Mouse (Mus musculus): Measurements from ENCODE around the gene Mms19. TPM values are rescaled to one million over a fixed set of nuclear protein-coding genes. Genes with fewer than 3 reads are reported as not detected.
"Not testable (repeated sequence)": the region's sequence is repeated elsewhere in the genome, so short reads cannot be mapped to it uniquely, and the experiment has no call there.

Mms19 gene
- polyA plus RNA-seq, 1 experiment from 2014 or later: 11.1 TPM

GRCm38 (mm10) chr19:41933179-41934086 is 47.5 kb downstream of the Mms19 start, which contains the start of the genes Exosc1 and Zdhhc16:
Gene Exosc1 (minus strand): TSS chr19:41933423.
Gene Zdhhc16 (plus strand): TSS chr19:41933480.
- WGBS (ENCODE audit: insufficient replicate concordance): under 1% methylated on average over 47 of the region's 47 CpGs
- peak within 1 kb of the TSS; percentile 82 for H3K4me3 ChIP-seq (ENCODE audit: low read depth, low read length)
- peaks cover 10% of the 10 kb centered on the region for H3K36me3 ChIP-seq (ENCODE audit: control insufficient read depth, insufficient read depth)
- ATAC-seq (ENCODE audit: low read depth): peak; percentile 100
- H3K9me3 ChIP-seq (replicated peaks; ENCODE audit: control insufficient read depth, low read length): no peaks in the 10 kb centered on the region
- H3K27ac ChIP-seq (ENCODE audit: low read length): peak within 1 kb of the TSS; percentile 66
- peaks cover 18% of the 10 kb centered on the region for H3K4me1 ChIP-seq (ENCODE audit: control insufficient read depth, low read depth, low read length)
- H3K9ac ChIP-seq (ENCODE audit: low read depth, low read length): peak within 1 kb of the TSS; percentile 85
- peak within 1 kb of the TSS; percentile 93 for H3K4me2 ChIP-seq (ENCODE audit: low read depth, low read length)
- no peaks in the 10 kb centered on the region for H3K27me3 ChIP-seq (ENCODE audit: control insufficient read depth, insufficient read depth, low read depth, low read length)

DNA sequence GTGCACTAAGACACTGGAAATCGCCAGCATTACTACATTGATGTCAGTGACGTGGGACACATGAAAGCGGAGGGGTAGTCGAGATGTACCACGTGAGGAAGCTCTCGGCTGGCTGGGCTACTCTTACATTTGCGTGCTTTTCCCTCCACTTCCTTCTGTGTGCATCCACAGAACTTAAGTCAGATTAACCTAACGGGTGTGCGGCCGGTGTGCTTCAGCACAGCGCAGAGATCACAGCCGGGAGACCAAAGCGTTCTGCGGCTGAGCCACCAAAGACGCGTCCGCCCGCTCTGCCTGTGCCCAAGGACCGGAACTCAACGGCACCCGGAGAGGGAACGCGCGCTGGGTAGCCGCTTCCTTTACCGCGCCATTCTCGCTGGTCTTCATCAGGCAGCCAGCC is 48.3 kb downstream of the Mms19 start:
- WGBS (ENCODE audit: insufficient replicate concordance): under 1% methylated on average over 28 of the region's 28 CpGs
- peak overlapping the region; percentile 93 for H3K4me2 ChIP-seq (ENCODE audit: low read depth, low read length)
- no peaks in the 10 kb centered on the region for H3K9me3 ChIP-seq (replicated peaks; ENCODE audit: control insufficient read depth, low read length)
- ATAC-seq (ENCODE audit: low read depth): no peak
- H3K4me3 ChIP-seq (ENCODE audit: low read depth, low read length): peak overlapping the region; percentile 82
- peak overlapping the region; percentile 85 for H3K9ac ChIP-seq (ENCODE audit: low read depth, low read length)
- H3K36me3 ChIP-seq (ENCODE audit: control insufficient read depth, insufficient read depth): peaks cover 5% of the 10 kb centered on the region; the same call in 1 of the 2 replicates
- peaks cover 18% of the 10 kb centered on the region for H3K4me1 ChIP-seq (ENCODE audit: control insufficient read depth, low read depth, low read length)
- H3K27me3 ChIP-seq (ENCODE audit: control insufficient read depth, insufficient read depth, low read depth, low read length): no peaks in the 10 kb centered on the region
- H3K27ac ChIP-seq (ENCODE audit: low read length): peak overlapping the region; percentile 66

DNA sequence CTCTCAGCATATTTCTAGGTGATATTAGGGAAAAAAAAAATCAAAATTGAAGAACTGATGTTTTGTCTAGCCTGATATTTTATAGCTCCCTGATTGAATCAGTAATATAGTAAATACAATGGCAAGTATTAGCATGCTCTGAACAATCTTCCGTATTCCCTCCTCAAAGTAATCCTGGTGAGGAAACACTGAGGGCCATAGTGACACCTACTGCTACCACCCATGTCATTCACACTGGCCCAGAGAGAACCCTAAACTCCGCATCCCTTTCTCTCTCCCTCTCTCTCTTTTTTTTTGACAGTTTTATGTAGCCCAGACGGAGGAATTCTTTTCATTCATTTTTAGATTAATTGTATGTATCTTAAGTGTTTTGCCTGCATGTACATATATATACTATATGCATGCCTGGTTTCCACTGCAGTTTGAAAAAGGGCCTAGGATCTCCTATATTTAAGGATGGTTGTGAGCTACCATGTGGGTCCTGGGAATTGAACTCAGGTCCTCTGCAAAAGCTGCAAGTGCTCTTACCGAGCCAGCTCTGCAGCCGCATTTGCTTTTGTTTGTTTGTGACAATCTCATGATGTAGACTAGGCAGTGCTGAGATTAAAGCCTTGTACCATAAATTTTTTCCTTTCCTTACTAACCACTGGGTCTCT is 60.4 kb downstream of the Mms19 start:
- no peaks in the 10 kb centered on the region for H3K4me1 ChIP-seq (ENCODE audit: control insufficient read depth, low read depth, low read length)
- H3K9ac ChIP-seq (ENCODE audit: low read depth, low read length): no peak overlapping the region
- H3K27me3 ChIP-seq (ENCODE audit: control insufficient read depth, insufficient read depth, low read depth, low read length): no peaks in the 10 kb centered on the region
- H3K4me3 ChIP-seq (ENCODE audit: low read depth, low read length): no peak overlapping the region
- H3K4me2 ChIP-seq (ENCODE audit: low read depth, low read length): no peak overlapping the region
- no peaks in the 10 kb centered on the region for H3K9me3 ChIP-seq (replicated peaks; ENCODE audit: control insufficient read depth, low read length)
- ATAC-seq (ENCODE audit: low read depth): no peak
- WGBS (ENCODE audit: insufficient replicate concordance): 70% methylated on average over 5 of the region's 5 CpGs
- peaks cover 31% of the 10 kb centered on the region for H3K36me3 ChIP-seq (ENCODE audit: control insufficient read depth, insufficient read depth)
- H3K27ac ChIP-seq (ENCODE audit: low read length): no peak overlapping the region

GRCm38 (mm10) chr19:41919471-41919870 is 61.5 kb downstream of the Mms19 start:
- Histone ChIP-seq H3K4me2 (ENCODE audit: low read depth, low read length) (no peak overlapping the region), H3K9ac (ENCODE audit: low read depth, low read length) (no peak overlapping the region), H3K27me3 (ENCODE audit: control insufficient read depth, insufficient read depth, low read depth, low read length) (no peaks in the 10 kb centered on the region), H3K9me3 (replicated peaks; ENCODE audit: control insufficient read depth, low read length) (no peaks in the 10 kb centered on the region), H3K27ac (ENCODE audit: low read length) (no peak overlapping the region), H3K4me1 (ENCODE audit: control insufficient read depth, low read depth, low read length) (no peaks in the 10 kb centered on the region; the same call in 1 of the 2 replicates), H3K36me3 (ENCODE audit: control insufficient read depth, insufficient read depth) (peaks cover 31% of the 10 kb centered on the region), H3K4me3 (ENCODE audit: low read depth, low read length) (no peak overlapping the region)
- 65% methylated on average over 4 of the region's 4 CpGs for WGBS (ENCODE audit: insufficient replicate concordance)
- no peak for ATAC-seq (ENCODE audit: low read depth)

DNA sequence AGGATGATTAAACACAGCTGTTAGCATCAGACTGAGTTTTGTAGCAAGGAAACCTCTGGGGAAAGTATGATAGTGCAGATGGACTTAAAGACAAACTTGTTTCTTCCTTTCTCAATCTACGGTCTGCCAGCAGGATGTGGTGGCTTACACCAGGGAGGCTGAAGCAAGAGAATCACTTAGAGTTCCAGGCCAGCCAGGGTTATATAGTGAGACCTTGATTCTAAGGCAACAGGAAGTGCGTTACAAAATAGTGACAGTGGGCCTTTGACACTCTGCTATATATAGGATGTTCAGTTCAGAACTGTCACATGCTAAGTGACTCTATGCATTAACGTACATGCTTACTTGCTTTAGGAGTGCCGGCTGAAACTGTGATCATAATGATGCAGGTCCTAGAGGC is 64.1 kb downstream of the Mms19 start:
- 66% methylated on average over 4 of the region's 4 CpGs for WGBS (ENCODE audit: insufficient replicate concordance)
- Histone ChIP-seq H3K9me3 (replicated peaks; ENCODE audit: control insufficient read depth, low read length) (no peaks in the 10 kb centered on the region), H3K27ac (ENCODE audit: low read length) (no peak overlapping the region), H3K4me2 (ENCODE audit: low read depth, low read length) (no peak overlapping the region), H3K4me3 (ENCODE audit: low read depth, low read length) (no peak overlapping the region), H3K27me3 (ENCODE audit: control insufficient read depth, insufficient read depth, low read depth, low read length) (no peaks in the 10 kb centered on the region), H3K4me1 (ENCODE audit: control insufficient read depth, low read depth, low read length) (peaks cover 19% of the 10 kb centered on the region), H3K36me3 (ENCODE audit: control insufficient read depth, insufficient read depth) (peaks cover 31% of the 10 kb centered on the region), H3K9ac (ENCODE audit: low read depth, low read length) (no peak overlapping the region)
- no peak for ATAC-seq (ENCODE audit: low read depth)

GRCm38 (mm10) chr19:41915294-41915693 is 65.7 kb downstream of the Mms19 start:
- WGBS (ENCODE audit: insufficient replicate concordance): 80% methylated on average over 3 of the region's 3 CpGs
- no peak overlapping the region for H3K4me3 ChIP-seq (ENCODE audit: low read depth, low read length)
- peaks cover 26% of the 10 kb centered on the region for H3K4me1 ChIP-seq (ENCODE audit: control insufficient read depth, low read depth, low read length)
- ATAC-seq (ENCODE audit: low read depth): no peak
- H3K9ac ChIP-seq (ENCODE audit: low read depth, low read length): no peak overlapping the region
- no peak overlapping the region for H3K4me2 ChIP-seq (ENCODE audit: low read depth, low read length)
- no peaks in the 10 kb centered on the region for H3K9me3 ChIP-seq (replicated peaks; ENCODE audit: control insufficient read depth, low read length)
- H3K27me3 ChIP-seq (ENCODE audit: control insufficient read depth, insufficient read depth, low read depth, low read length): no peaks in the 10 kb centered on the region
- no peak overlapping the region for H3K27ac ChIP-seq (ENCODE audit: low read length)
- H3K36me3 ChIP-seq (ENCODE audit: control insufficient read depth, insufficient read depth): peaks cover 26% of the 10 kb centered on the region

GRCm38 (mm10) chr19:41914592-41914882 is 66.4 kb downstream of the Mms19 start:
- not testable (repeated sequence) for H3K9ac ChIP-seq (ENCODE audit: low read depth, low read length)

DNA sequence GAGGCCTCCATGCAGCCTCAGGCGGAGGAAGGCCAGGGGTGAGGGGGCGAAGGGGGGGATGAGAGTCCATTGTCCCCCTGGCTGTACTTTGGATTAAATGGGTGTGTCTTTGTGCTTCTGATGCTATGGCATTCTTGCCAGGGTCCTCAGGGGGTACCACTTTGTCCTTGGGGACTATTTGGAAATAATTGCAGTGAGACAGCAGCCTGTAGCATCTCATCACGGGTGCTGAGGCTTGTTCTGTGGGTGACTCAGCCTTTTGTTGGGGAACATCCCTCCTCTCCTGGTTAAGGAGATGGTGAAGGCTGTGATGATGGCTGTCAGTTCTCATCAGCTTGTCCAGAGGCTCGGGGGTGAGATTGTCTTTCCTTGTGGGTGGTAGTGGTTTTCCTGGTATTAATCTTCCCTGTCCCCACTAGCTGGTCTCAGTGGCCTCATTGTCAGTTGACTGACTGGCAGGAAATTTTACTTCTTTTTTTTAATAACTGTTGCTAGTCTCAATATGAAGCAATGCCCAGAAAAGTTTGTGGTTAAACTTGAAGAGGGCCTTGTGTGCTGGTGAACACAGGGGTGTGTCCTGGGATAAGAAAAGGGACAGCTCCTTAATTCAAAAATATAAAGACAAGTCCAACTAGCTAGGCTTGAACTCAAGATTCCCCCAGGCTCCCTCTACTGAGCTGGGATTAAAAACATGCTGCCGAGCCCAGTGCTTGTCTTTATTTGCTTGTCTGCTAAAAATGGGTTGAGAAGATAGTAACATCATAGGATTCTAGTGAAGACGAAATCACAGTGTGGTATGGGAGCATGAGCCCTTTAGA is 67.0 kb downstream of the Mms19 start:
- H3K9ac ChIP-seq (ENCODE audit: low read depth, low read length): peak overlapping the region; percentile 95
- H3K9me3 ChIP-seq (replicated peaks; ENCODE audit: control insufficient read depth, low read length): no peaks in the 10 kb centered on the region

More at GRCm38 (mm10) chr19:41914592-41914882, 66.4 kb downstream of the Mms19 start:
- Histone ChIP-seq H3K4me1 (ENCODE audit: control insufficient read depth, low read depth, low read length) (peaks cover 26% of the 10 kb centered on the region), H3K4me2 (ENCODE audit: low read depth, low read length) (peak overlapping the region; percentile 93), H3K36me3 (ENCODE audit: control insufficient read depth, insufficient read depth) (peaks cover 24% of the 10 kb centered on the region)
- not testable (repeated sequence) for H3K27me3 ChIP-seq (ENCODE audit: control insufficient read depth, insufficient read depth, low read depth, low read length); H3K4me3 ChIP-seq (ENCODE audit: low read depth, low read length); H3K27ac ChIP-seq (ENCODE audit: low read length); H3K9me3 ChIP-seq (replicated peaks; ENCODE audit: control insufficient read depth, low read length); ATAC-seq (ENCODE audit: low read depth)

More for the DNA sequence above, 67.0 kb downstream of the Mms19 start:
- peaks cover 26% of the 10 kb centered on the region for H3K4me1 ChIP-seq (ENCODE audit: control insufficient read depth, low read depth, low read length)
- peaks cover 21% of the 10 kb centered on the region for H3K36me3 ChIP-seq (ENCODE audit: control insufficient read depth, insufficient read depth)
- WGBS (ENCODE audit: insufficient replicate concordance): 40% methylated on average over 6 of the region's 6 CpGs
- H3K27me3 ChIP-seq (ENCODE audit: control insufficient read depth, insufficient read depth, low read depth, low read length): no peaks in the 10 kb centered on the region
- peak overlapping the region; percentile 93 for H3K4me2 ChIP-seq (ENCODE audit: low read depth, low read length)
- peak overlapping the region; percentile 92 for H3K4me3 ChIP-seq (ENCODE audit: low read depth, low read length)
- no peak for ATAC-seq (ENCODE audit: low read depth)
- H3K27ac ChIP-seq (ENCODE audit: low read length): peak overlapping the region; percentile 10
